Mouse (Mus musculus): ENCODE results near the gene Gria2.

The Gria2 gene

GRCm38 (mm10) chr3:80802596-80803081 lies at the start of gene Gria2:
Gene Gria2 (minus strand): TSS chr3:80802835.
- no peak for DNase-seq (ENCODE audit: low spot score)

GRCm38 (mm10) chr3:80850947-80851346 lies 48.3 kb upstream of the Gria2 start:
- DNase-seq (ENCODE audit: low spot score): no peak

GRCm38 (mm10) chr3:80845634-80846033 lies 43.0 kb upstream of the Gria2 start:
- no peak for DNase-seq (ENCODE audit: low spot score)

GRCm38 (mm10) chr3:80839845-80840244 lies 37.2 kb upstream of the Gria2 start:
- no peak for DNase-seq (ENCODE audit: low spot score)

GRCm38 (mm10) chr3:80837583-80837982 lies 34.9 kb upstream of the Gria2 start:
- DNase-seq (ENCODE audit: low spot score): no peak

GRCm38 (mm10) chr3:80823975-80824374 lies 21.3 kb upstream of the Gria2 start:
- no peak for DNase-seq (ENCODE audit: low spot score)

GRCm38 (mm10) chr3:80818619-80819018 lies 16.0 kb upstream of the Gria2 start:
- no peak for DNase-seq (ENCODE audit: low spot score)

- DNase-seq (ENCODE audit: low spot score): no peak
Observed at GRCm38 (mm10) chr3:80813734-80814133, 11.1 kb upstream of the Gria2 start.

- no peak for DNase-seq (ENCODE audit: low spot score)
Observed at GRCm38 (mm10) chr3:80812237-80812636, 9.6 kb upstream of the Gria2 start.

GRCm38 (mm10) chr3:80805327-80805726 lies 2.7 kb upstream of the Gria2 start:
- DNase-seq (ENCODE audit: low spot score): no peak

- no peak for DNase-seq (ENCODE audit: low spot score)
Observed at GRCm38 (mm10) chr3:80803811-80804210, 1.2 kb upstream of the Gria2 start.

GRCm38 (mm10) chr3:80803211-80803610 lies 576 bp upstream of the Gria2 start:
- no peak for DNase-seq (ENCODE audit: low spot score)

GRCm38 (mm10) chr3:80801827-80802310 lies 766 bp downstream of the Gria2 start:
- DNase-seq (ENCODE audit: low spot score): no peak

GRCm38 (mm10) chr3:80800995-80801826 lies 1.4 kb downstream of the Gria2 start:
- no peak for DNase-seq (ENCODE audit: low spot score)

GRCm38 (mm10) chr3:80800299-80800994 lies 2.2 kb downstream of the Gria2 start:
- no peak for DNase-seq (ENCODE audit: low spot score)

GRCm38 (mm10) chr3:80797935-80798334 lies 4.7 kb downstream of the Gria2 start:
- DNase-seq (ENCODE audit: low spot score): no peak

- DNase-seq (ENCODE audit: low spot score): no peak
Observed at GRCm38 (mm10) chr3:80796764-80797163, 5.9 kb downstream of the Gria2 start.

- no peak for DNase-seq (ENCODE audit: low spot score)
Observed at GRCm38 (mm10) chr3:80795284-80795683, 7.4 kb downstream of the Gria2 start.

- no peak for DNase-seq (ENCODE audit: low spot score)
Observed at GRCm38 (mm10) chr3:80787116-80787744, 15.4 kb downstream of the Gria2 start.

- no peak for DNase-seq (ENCODE audit: low spot score)
Observed at GRCm38 (mm10) chr3:80781144-80781530, 21.5 kb downstream of the Gria2 start.

GRCm38 (mm10) chr3:80780383-80781143 lies 22.1 kb downstream of the Gria2 start:
- no peak for DNase-seq (ENCODE audit: low spot score)

GRCm38 (mm10) chr3:80776628-80777027 lies 26.0 kb downstream of the Gria2 start:
- DNase-seq (ENCODE audit: low spot score): no peak

All from T-cell, adult 2 months (primary cell).